Mouse (Mus musculus): Measurements from ENCODE around the gene Ttc7b.

Ttc7b gene

DNA sequence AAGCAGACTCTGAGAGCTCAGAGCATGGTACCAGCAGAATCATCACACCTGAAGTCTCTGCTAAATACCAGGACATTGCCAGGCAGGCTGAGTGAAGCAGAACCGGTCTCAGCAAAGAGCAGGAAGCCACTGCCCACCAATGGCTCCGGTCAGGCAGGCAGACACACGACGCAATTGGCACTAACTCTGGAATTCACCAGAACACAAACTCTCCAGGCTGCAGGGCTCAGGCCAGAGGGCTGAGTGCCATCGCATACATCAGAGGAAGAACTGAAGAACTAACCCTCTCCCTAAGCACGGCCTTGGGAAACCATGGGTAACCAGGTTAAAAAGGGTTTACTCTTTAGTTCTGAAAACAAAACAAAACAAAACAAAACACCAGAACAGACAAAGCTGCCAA lies 73.5 kb downstream of the Ttc7b start:
- DNase-seq (ENCODE audit: low spot score) = no peak

DNA sequence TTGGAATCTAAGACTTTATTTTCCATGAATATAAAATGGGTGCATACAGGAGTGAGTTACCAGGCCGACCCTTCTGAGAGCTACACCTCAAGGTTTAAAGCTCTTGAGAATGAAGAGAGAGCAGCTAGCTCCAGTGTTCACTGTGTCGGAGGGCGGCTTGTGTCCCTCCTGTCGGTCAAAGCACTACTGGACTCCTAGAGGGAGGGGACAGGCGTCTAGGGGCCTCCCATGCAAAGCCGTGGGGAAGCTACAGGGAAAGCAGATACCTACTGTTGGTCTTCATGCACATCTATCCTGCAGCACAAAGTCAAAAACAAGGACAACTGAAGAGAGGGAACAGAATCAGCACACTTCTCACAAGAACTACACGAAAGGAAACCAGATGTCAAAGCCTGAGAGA lies 74.9 kb downstream of the Ttc7b start:
- DNase-seq (ENCODE audit: low spot score) = no peak

GRCm38 (mm10) chr12:100445271-100445670 lies 75.4 kb downstream of the Ttc7b start:
- no peak for DNase-seq (ENCODE audit: low spot score)

DNA sequence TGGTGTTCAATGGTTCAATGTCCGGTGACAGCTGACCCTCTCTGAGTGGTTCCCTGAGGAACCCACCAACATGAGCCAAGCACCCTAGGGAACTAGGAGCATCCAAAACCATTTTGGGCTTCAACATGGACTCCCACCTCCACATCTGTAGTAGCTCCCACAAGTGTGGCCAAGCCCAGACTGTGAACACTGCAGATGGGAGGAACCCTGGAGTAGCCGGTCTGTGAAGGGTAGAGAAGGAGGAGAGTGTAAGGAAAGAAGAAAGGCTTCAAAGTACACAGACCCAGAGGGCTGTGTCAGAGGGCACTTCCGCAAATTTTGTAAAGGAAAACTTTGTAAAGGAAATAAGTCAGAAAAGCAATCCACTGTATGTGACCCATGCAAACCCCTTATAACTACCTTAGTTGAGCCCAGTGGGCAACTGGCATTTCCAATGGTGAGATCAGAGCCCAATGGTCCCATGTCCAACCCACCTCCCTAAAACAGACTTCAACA lies 75.9 kb downstream of the Ttc7b start:
- no peak for DNase-seq (ENCODE audit: low spot score)

DNA sequence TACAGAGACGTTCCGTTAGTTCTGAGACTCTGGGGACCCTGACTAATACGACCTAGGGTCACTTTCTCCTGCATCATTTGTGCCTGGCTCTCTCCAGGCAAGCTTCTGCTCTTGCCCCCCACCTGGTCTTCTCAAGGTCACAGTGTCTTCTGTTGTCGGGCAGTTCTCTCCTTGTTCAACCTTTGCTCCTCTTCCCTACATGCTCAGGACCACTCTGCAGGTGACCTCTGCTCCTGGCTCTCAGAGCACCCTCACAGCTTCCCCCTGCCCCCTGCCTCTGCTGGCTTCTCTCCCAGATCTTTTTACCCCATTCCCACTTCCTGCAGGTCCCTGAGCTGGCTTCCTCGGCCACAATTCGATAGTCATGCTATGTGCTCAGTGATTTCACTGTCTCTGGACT lies 77.2 kb downstream of the Ttc7b start:
- DNase-seq (ENCODE audit: low spot score) = no peak

DNA sequence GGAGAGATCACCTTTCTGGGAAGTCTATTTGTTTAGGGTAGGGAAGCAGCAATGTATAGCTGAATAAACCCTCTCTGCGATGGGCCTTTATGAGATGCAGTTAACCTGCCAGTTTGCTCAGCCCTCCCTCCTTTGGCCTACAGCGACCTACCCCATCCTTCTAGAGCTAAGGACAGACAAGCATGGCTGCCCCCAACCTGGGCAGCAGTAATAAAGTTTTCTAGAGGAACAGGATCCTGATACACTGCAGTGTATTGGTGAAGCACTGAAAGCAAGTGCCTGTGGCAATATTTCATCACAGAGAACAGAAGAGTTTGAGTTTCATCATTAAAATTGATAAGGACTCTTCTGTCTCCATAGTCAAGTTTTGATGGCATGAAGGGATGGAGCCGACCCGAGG lies 79.0 kb downstream of the Ttc7b start:
- no peak for DNase-seq (ENCODE audit: low spot score)

DNA sequence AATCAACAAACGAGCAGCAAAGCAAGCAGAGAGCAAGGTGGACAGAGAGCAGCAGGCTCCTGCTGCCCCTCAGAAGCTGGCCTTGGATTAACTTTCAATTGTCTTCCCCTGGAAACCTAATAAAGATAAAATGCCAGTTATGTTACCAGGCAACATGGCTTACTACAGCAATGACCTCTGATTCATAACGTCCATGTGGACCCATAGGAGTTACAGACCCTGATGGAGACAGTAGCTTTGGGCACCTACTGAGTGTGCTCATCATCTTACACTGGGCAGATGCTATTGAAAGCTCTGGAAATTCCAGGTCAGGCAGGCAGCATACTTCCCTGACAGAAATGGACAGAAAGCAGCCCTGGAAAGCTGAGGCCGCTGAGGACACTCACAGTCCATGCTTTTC lies 80.7 kb downstream of the Ttc7b start:
- DNase-seq (ENCODE audit: low spot score) = no peak

GRCm38 (mm10) chr12:100439145-100439755 lies 81.4 kb downstream of the Ttc7b start:
- no peak for DNase-seq (ENCODE audit: low spot score)

DNA sequence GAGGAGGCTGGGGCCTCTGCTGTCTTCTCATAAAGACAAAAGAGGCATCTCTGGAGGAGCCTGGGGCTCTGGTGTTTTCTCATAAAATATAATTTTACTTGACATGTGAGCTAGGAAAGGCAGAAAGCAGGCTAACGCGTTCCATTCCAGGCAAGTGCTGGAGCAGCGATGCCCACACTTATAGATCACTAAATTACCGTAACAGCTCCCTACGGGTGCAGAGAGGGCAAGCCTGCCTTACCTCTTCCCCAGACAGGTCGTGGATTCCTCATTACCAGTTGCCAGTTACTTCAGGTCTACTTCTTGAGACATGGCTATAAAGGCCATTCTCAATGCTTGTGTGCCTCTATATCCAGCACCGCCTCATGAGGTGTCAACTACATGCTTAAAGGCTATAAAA lies 82.1 kb downstream of the Ttc7b start:
- DNase-seq (ENCODE audit: low spot score) = no peak

DNA sequence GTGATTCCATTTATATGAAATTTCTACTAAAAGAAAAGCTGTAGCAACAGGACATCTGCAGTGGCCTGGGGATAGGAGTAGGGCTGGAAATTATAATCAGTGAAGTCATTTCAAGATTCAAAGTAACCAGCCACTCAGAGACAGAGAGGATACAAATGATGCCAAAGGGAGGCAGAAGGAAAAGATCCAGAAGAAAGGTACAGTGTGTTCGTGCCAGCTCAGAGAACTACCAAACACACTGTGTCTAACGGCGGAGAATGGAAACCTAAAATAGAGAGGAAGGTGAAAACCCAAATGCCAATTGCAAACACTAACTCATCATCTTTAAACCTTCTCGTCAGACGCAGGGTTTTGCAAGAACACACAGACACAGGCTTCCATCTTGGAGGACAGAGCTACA lies 82.8 kb downstream of the Ttc7b start:
- DNase-seq (ENCODE audit: low spot score) = no peak

DNA sequence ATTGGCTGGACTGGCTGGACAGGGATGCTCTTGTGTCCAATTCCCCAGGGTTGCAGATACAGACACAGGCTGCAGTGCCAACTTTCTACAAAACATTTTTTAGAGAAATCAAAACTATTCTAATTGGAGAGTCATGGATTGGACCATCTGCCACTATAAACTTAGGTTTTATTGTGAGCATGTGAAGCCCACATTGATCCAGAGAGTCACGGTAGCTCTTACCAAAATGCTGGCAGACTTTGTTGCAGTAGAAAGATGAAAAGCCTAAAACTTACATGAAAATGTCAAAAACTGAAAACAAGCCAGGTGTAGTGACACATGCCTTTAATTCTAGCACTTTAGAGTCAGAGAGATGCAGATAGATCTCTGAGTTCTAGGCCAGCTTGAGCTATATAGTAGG lies 84.9 kb downstream of the Ttc7b start:
- DNase-seq (ENCODE audit: low spot score) = no peak

DNA sequence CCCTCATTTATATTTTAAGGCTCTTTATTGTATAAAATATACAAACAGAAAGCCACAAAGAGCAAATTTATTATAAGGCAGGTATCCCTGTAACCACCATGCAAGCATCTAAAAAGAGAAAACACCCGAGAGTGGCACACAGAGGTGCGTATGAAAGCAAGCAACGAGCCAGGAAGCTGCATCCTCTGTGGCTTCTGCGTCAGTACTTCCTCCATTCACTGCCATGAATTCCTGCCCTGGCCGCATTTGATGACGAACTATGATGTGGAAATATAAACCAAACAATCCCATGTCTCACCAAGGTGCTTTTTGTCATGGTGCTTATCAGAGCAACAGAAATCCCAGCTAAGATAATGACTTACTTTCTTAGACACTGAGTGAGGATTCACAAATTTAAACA lies 88.8 kb downstream of the Ttc7b start:
- no peak for DNase-seq (ENCODE audit: low spot score)

- DNase-seq (ENCODE audit: low spot score) = no peak
These were observed 91.1 kb downstream of the Ttc7b start for GRCm38 (mm10) chr12:100429414-100430114.

DNA sequence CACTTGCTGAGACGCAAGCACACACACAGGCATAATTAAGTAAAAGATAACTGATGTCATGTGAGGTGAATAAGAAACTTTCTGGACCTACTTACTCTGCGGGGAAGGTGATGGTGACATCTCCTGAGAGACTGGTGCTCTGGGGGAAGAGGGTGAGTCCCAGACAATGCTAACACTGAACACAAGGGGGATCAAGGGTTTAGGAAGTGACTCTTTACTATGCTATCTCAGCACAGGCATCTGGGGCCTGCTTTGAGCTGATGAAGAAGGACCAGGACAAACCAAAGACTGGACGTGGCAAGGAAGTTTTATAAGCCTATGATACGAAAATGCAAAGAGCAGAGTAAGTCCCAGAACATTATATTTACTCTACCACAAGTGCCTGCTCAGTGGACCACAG lies 92.4 kb downstream of the Ttc7b start:
- no peak for DNase-seq (ENCODE audit: low spot score)

GRCm38 (mm10) chr12:100426212-100426611 lies 94.4 kb downstream of the Ttc7b start:
- DNase-seq (ENCODE audit: low spot score) = no peak

- no peak for DNase-seq (ENCODE audit: low spot score)
These were observed 95.6 kb downstream of the Ttc7b start for GRCm38 (mm10) chr12:100425028-100425427.

- no peak for DNase-seq (ENCODE audit: low spot score)
These were observed 98.3 kb downstream of the Ttc7b start for GRCm38 (mm10) chr12:100422286-100422820.

DNA sequence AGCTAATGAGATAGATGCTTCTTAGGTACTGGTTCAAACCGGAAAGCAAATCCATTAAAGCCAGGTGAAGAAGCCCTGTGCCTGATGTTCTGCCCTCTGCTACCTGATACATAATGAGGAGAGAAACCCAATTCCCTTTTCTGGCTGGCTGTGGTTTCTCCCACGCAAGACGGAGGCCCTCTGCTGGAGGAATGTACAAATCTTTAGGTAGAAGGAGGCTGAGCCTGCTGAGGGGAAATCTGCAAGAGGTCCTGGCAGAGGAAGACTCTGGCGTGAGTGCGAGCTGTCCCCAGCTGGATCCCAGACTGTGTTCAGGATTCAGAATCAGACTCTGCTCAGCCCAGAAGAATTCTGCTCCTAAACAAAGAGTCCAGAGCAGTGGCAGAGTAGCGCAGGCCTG lies 99.1 kb downstream of the Ttc7b start:
- no peak for DNase-seq (ENCODE audit: low spot score)

DNA sequence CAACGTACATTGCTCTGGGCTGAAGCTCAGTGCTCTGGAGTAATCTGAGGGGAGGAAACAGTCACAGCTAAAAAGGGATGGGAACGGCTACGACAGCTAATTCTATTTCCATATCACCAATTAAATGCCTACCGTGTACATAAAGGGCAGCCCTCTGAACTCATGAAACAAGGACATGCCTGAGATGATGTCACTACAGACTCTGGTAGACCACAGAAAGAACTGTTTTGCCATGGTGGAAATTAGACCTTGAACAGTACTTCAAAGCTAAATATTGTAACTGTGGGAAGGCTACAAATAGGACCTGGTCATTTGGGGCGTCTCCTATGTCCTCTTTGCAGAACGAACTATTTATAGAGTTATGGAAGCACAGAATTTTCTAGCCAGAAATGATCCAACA lies 99.7 kb downstream of the Ttc7b start:
- DNase-seq (ENCODE audit: low spot score) = no peak

GRCm38 (mm10) chr12:100419946-100420874 lies 100.4 kb downstream of the Ttc7b start:
- no peak for DNase-seq (ENCODE audit: low spot score)

GRCm38 (mm10) chr12:100415802-100416201 lies 104.8 kb downstream of the Ttc7b start:
- no peak for DNase-seq (ENCODE audit: low spot score)

- no peak for DNase-seq (ENCODE audit: low spot score)
These were observed 105.8 kb downstream of the Ttc7b start for GRCm38 (mm10) chr12:100414717-100415398.
